Mouse (Mus musculus) Muller cell, postnatal 12 days (primary cell): Measurements from ENCODE around the gene Prr15l.

ENCODE experiments used
- DNase-seq: peaks from one replicate; pipeline ENCODE4 v3.0.0-alpha.2; 2015; ENCODE audit errors: inconsistent ontology term

Gene Prr15l

DNA sequence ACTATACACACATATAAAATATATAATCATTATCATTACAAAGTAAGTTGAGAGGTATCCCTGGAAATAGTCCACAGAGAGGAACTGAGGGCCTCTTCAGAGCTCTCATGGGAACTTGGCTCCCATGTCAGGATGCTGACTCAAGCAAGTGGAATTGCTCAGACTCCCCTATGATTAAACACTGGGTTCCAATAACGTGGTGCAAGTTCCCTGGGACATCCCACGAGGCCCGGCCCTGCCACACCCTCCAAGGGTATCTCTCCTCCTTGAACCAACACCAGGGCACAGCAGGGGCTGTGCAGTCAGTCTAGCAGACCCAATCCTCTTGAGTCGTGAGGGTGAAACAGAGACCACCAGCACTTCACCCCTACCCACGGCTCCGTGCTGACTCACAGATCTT lies 8.9 kb upstream of the Prr15l start:
- peak; percentile 60 for DNase-seq

DNA sequence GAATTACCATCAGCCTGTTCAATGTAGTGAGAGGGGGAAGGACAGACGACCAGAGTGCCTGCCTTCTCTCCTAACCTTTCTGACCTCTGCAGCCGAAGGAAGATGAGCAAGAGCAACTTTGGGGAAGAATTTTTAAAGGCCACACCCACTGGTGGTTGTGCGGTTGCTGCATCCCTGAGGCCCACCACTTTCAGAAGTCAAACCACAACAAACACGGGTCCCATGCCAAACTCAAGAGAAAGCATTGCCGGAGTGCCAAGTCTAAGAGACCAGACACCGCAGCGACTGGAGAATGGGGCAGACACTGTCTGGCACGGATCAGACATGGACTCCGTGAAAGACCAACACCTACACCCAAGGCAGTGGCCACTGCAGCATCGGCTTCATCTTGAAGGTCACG lies 3.0 kb upstream of the Prr15l start:
- DNase-seq: no peak

- no peak for DNase-seq
Observed at GRCm38 (mm10) chr11:96925469-96926148, 2.3 kb upstream of the Prr15l start.

DNA sequence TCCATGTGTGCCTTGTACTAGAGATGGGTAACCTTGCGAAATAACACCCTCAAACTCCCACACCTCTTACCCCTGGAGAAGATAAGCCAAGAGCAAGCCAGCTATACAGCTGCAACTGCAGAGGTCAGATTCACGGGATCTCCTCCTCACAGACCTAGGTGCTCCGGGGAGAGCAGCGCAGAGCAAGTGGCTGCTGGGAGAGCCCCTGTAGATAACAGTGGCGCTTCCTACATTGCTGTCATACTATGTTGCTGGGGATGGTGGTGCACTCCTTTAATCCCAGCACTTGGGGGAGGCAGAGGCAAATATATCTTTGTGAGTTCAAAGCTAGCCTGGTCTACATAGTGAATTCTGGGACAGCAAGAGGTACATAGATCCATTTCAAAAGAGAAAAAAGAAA lies 1.3 kb upstream of the Prr15l start:
- DNase-seq: no peak

- no peak for DNase-seq
Observed at GRCm38 (mm10) chr11:96928691-96929090, 787 bp downstream of the Prr15l start.

DNA sequence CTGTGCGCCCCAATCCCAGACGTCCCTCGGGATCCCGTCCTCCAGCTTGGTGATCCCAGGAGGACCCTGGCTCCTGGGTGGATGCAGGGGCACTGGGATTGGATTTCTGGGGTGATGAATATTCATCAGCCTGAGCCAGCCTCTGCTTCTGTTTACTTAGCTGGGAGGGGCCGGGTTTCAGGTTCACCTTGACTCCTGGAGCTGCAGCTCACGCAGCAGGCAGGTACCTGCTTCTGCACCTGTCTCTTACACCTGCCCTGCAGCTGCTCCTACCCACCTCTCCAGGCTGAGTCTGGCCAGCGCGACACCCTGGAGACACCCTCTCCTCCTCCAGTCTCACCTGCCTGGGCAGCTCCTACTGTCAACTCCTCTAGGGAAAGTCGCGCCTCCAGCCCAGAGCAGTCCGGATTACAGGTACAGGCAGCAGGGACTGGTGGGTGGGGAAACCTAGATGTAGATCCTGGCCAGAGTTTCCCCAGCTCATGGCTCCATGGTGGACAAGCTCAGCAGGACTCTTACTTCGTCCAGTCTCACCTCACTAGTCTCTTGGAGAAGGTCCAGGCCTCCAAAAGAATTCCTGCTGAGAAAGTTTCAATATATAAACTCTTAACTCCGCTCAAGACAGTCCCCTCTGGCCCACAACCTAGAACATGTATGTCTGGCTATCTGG lies 1.3 kb downstream of the Prr15l start:
- no peak for DNase-seq

GRCm38 (mm10) chr11:96929766-96930331 lies 1.9 kb downstream of the Prr15l start:
- DNase-seq: no peak

DNA sequence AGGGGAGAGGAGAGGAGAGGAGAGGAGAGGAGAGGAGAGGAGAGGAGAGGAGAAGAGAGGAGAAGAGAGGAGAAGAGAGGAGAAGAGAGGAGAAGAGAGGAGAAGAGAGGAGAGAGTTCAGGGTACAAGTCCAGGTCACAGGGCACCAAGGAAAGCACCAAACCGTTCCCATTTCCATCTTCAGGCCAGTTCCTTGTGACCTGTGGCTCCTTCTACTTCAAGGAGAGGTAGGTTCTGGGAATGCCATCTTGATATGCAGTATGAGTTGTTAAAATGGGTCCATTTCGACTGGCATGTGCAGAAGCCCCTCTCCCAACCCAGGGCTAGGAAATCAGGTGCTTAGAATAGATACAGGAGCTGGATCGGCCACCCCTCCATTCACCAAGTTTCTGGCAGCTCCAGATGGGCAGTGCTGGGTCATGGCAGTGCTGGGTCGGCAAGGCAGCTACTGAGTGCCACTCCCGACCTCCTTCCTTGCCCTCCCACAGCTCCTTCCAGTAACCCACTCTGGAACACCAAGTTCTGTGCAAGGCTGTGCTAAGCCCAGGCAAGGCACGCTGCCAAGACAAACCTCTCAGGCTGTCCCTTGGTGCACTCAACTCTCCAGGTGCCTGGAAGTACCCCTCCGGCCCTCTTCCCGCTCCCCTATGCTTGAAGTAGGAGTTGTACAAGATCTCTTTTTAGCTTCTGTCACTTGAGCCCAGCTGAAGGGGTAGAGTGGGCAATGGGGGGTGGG lies 3.6 kb downstream of the Prr15l start:
- DNase-seq: no peak

- DNase-seq: no peak
Observed at GRCm38 (mm10) chr11:96933562-96934276, 5.8 kb downstream of the Prr15l start.

DNA sequence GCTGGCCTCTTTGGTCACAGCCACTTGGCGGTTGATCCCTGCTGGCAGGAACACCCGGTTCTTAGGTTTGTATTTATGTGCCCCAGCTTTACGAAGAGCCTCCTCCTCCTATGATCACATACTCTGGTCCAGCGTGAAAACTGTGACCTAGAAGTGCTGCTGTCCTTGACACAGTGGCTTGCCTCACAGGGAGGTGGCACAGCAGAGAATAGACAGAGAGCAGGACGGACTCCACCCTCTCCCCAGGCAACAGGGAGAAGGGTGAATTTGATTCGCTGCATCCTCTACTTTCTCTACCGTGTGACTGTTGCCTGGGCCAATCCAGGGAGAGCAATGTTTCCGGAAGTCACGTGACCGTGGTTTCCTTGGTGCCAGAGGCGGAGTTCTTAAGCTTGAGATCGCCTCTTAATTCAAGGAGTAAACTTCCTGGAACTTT lies 7.0 kb downstream of the Prr15l start:
- peak; percentile 66 for DNase-seq

DNA sequence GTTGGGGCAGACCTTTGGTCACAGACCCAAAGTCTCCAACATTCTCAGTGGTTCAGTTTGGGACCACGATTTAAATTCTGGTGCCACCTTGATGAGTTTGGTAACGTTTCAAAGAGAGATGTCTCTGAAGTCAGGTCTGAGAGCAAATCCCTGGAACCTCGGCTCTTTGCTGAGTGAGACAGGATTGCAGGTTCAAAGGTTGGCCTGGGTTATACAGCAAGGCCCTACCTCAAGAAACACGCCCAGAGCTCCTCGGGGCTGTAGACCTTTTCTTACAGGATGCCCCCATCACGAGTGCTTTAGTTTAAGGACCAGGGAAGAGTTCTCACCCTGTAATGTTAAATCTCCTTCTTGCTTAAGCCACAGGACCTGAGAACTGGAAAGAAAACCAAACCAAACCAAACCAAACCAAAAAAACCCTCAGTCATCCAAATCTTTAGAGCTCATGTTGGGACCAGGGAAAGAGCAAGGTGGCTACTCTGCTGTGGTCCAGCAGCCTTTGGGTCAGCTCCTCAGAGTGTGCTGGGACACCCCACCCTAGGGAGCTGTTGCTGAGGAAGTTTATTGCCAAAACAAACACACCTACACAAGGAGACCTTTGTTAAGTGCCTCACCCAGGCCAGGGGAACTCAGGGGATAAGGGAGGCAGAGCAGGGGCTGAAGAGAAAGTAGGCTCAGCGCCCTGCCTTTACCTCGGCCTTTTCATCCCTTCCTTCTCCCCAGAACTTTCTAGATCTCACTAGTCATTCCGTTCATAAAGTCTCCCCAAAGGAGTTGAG lies 8.2 kb downstream of the Prr15l start:
- DNase-seq: no peak

- peak; percentile 58 for DNase-seq
Observed at GRCm38 (mm10) chr11:96937549-96938425, 9.9 kb downstream of the Prr15l start.

- DNase-seq: no peak
Observed at GRCm38 (mm10) chr11:96938426-96938800, 10.5 kb downstream of the Prr15l start.

DNA sequence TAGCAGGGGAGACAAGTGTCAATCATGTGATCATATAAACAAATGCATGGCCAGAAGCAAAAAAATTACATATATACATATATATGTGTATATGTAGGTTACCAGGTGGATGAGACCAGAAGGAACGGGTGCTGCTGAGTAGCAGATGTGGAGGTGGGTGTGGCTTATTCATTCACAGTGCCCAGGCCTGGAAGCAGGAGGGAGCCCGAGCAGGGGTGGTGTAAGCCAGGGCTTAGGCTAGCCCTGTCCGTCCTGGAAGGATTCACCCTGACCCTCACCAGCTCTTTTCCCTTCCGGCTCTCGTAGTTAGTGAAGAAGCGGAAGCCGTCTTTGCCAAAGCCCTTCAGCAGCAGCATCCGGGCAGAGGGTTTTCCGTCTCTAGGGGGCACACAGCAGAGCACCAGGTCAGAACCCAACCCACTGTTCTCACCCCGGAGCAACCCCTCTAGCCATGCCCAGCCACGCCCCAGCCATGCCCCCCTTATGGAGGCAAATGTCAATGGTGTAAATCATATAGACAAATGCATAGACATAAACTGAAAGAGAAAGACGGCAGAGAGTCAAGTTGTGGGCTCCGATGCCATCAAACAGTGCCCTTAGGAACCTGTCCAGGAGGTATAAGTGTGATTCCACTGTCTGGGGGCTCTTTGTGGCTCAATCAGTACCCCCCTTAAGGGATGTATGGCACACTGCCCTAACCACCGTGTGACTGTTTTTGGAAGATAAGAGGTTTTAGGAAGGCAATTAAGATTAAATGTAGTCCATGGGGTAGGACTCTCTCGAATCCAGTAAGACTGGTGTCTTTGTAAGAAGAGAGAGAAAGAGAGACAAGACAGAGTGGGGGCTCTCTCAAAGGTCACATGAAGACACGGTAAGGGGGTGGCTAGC lies 12.9 kb downstream of the Prr15l start:
- DNase-seq: no peak

DNA sequence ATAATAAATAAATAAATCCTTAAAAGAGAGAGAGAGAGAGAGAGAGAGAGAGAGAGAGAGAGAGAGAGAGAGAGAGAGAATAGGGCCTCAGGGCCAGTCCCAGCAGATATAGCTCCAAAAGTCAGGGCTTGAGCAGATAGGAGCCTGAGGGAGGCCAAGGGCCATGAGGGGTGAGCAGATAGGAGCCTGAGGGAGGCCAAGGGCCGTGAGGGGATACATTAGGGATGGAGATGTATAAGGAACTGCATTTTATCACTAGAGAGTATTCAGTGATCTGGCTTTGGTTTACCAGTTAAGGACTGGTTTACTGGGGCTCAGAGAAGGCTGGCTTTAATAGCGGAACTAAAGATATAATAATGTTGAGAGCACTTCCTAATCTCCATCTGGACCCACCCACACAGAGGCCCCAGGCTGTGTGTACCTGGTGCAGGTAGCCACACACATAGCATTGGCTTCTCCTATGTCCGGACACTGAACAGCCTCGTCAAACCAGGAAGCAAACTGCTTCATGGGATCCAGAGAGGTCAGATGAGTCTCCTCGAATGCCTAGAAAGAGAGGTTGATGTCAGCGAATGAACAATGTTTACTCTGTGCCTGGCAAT lies 14.2 kb downstream of the Prr15l start:
- DNase-seq: no peak

- peak; percentile 98 for DNase-seq
Observed at GRCm38 (mm10) chr11:96943746-96944304, 15.9 kb downstream of the Prr15l start, which contains the start of gene Pnpo. Gene Pnpo (minus strand): TSS chr11:96943986.

GRCm38 (mm10) chr11:96944844-96945580 lies 17.1 kb downstream of the Prr15l start:
- DNase-seq: no peak

- no peak for DNase-seq
Observed at GRCm38 (mm10) chr11:96946498-96946897, 18.6 kb downstream of the Prr15l start.
